Mouse (Mus musculus) ES-CJ7 (cell line): ENCODE data around the gene Lfng.

Experiments
- DNase-seq: peaks from one replicate; pipeline ENCODE4 v3.0.0; 2011; ENCODE audit warnings: low read depth, low spot score

Lfng gene

DNA sequence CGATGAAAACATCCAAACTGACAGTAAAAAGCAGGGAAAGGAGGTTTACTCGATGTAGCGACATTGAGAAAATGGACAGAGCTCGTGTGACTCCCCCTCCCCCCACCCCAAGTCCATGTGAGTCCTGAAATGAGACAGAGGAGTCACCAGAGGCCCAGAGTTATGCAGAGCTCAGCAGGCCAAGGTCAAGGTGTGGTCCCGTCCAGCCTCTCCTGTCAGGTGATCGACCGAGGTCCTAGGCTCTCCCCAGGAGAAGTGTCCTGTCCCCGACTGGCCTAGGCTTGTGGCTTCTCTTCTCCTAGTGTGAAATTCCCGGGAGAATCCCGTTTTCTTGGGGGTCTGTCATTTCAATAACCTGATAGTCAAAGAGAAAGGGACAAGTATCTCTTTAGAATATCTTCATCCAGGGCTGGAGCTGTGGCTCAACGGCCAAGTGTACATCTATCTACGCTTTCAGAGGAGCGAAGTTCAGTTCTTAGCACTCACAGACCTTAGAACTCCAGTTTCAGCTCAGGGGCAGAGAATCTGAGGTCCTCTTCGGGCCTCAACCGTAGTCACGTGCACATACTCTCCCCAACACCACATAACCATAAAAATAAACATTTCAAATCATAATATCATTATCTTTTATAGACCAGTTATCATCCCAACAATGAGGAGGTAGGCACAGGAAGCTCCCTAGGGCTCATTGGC lies 17.9 kb upstream of the Lfng start:
- no peak for DNase-seq

DNA sequence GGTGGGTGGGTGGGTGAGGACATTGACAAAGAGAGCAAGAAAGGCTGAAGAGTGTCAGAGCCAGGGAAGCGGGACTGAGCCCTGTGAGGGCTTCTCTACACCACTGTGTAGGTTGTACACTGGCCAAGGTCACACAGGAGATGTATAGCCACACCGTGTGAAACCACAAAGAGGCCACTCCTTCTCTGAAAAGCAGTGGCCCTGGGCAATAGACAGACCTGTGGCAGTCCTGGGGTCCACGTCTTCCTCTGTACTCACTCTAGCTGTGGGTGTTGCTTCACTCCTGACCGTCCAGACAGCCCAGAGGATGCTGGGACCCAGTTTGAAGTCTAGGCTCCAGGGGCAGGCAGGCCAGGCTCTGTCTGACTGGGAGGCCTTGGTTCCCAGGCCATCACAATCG lies 12.3 kb upstream of the Lfng start:
- DNase-seq, result no peak

DNA sequence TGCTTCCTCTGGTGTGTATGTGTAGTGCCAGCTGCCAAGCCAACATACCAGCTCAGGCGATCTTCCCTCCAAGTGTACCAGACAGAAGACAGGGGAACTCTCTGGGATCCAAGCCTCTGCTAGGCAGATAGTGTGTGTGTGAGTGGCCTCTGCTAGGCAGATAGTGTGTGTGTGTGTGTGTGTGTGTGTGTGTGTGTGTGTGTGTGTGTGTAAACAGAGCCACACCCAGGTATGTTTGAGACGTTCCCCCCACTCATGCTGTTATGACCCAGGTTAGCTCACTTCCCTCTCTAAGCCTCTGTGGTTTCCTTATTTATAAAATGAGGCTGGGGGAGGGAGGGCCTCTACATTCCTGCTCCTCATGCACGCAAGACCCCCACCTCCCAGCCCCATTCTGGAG lies 10.7 kb upstream of the Lfng start:
- no peak for DNase-seq

DNA sequence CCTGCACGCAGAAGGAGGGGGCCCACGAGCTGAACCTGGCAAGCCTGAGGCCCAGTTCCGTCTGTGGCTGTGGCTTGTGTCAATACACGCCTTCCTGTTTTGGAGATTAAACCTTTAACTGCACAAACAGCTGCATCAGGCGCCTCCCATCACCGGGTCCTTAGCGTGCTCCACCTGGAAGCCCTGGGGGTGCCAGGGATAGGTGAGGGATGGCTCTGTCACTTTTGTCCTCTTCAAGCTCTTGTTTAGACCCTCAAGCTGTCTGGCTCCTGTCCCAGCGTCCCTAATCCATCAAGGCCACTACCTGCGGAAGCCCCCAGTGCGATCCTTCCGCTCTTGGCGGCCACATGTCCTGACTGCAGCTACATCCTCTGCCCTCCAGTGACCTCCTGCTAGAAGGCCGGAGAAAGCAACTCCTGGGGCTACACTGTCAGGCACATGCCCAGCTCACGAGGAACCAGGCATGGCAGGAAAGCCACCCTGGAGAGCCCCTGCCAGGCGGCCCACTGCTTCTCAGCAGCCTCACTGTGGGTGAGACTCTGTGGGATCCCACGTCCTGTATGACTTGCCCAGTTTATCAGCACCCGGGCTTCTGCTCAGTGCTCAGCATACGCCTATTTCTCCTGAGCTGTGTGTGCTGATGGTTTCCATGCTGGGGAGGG lies 10.1 kb upstream of the Lfng start:
- no peak for DNase-seq

DNA sequence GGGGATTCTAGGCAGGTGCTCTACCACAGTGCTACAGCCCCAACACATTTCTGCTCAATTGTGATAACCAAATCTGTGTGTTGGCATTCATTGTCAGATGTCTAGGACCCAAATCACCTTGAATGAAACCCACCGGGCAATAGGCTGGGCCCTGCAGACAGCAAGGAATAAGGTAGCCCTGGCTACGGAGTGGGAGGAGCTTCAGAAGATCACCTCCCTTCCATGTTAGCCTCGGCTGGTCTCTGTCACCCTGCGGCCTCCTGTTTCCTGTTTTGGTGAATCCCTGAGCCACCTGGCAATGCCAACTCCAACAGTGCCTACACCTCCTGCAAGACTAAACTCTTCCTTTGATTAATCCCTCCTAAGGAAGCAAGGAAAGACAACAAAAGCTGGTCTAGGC lies 9.3 kb upstream of the Lfng start:
- no peak for DNase-seq

DNA sequence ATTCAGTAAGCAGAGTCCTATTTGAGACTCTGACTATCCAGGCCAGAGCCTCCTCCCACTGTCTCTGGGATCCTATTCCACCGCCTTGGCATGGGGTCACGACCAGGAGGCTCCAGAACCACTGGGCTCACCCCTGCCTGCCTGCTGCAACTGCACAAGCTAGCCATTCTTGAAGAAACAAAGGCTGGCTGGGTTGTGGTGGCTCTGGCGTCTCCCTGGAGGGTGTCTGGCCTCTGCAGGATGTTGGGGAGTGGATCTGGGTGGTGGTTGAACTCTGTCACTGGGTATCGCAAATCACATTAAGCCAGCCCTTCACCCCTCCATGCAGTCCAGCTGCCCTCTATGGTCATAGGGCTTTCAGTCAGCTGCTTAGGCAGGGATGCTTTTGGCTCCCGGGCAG lies 7.2 kb upstream of the Lfng start:
- no peak for DNase-seq

DNA sequence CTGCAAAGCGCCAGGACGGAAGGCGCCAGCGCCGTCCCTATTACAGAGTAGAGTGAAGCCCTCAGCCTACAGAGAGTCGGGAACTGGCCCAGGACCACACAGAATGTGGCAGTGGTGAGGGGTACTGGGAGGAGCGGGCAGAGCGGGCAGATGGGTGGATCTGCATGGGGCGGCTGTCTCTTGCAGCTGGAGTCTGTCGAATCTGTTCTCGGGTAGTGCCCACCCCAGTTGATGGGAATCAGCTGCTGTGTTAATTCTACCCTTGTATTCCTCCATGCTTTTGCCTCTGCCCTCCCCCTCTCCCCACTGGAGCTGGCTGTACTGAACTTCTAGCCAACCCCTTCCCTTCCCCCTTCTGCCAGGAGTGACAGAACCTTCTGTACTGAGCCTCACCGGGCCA lies 5.4 kb upstream of the Lfng start:
- no peak for DNase-seq

DNA sequence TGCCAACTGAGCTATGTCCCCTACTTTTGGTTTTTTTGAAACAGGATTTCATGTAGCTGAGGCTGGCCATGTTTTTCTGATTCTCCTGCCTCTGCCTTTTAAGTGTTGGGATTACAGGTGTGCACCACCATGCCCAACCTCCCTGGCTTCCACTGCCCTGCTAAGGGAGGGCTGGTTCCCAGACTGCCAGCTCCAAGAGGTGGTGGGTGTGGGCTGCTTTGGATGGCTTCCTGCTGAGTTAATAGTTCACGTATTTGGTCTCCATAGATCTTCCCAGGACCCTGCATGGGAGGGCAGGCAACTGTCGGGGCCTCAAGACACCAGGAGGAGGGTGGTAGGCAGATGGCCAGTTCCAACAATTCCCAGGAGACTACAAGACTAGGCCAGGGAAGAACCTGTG lies 4.6 kb upstream of the Lfng start:
- DNase-seq, result no peak

DNA sequence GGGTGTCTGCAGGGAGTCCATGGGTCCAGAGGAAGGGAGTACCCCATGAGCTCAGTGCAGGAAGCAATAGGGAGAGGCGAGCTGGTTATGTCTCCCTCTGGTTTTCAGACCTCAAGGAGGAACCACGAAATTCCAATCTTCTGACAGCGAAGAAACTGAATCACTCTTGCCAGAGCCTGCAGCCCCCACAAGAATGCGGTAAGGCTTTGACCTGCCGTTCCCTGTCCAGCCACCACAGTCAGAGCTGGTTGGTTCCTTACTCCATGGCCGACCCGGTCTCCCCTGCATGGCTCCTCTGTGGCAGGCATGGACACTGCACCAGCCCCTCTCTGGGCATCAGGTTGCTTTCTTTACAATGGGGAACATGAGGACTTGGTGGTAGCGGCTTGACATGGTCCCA lies 2.7 kb upstream of the Lfng start:
- no peak for DNase-seq

DNA sequence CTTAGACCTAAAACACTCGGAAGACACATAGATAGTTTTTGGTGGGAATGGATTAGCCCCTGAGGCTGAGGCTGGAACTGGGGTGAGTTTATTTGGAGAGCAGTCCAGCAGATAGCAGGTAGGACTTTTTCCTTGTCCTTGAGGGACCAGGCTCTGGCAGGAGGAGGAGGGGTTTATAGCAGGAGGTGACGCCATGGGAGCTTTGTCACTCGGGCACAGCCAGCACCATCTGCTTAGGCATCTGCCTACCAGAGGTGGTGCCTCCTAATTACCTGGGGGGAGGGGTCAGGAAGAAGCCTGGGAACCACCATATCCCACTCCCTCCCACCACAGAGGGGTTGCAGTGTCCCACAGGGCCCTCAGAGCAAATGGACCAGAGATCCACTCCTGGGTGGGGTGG lies 1.9 kb upstream of the Lfng start:
- DNase-seq, result no peak

DNA sequence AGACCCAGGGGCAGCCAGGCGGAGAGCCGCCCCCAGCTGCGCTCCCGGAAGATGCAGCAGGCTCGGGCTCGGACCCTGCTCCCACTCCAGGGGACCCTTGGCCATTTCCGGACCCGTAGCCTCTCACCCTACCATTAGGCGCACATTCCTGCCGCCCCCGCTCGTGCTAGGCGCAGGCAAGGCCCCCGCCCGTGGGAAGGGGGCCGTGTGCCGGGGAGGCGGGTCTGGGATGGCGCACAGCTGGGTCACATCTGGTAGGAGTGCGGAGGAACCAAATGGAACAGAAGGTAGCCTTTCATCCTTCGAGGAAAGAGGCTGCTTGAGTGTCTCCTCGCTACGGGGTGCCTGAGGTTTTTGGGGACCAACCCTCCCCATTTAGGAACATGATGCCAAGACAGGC lies 734 bp upstream of the Lfng start:
- no peak for DNase-seq

DNA sequence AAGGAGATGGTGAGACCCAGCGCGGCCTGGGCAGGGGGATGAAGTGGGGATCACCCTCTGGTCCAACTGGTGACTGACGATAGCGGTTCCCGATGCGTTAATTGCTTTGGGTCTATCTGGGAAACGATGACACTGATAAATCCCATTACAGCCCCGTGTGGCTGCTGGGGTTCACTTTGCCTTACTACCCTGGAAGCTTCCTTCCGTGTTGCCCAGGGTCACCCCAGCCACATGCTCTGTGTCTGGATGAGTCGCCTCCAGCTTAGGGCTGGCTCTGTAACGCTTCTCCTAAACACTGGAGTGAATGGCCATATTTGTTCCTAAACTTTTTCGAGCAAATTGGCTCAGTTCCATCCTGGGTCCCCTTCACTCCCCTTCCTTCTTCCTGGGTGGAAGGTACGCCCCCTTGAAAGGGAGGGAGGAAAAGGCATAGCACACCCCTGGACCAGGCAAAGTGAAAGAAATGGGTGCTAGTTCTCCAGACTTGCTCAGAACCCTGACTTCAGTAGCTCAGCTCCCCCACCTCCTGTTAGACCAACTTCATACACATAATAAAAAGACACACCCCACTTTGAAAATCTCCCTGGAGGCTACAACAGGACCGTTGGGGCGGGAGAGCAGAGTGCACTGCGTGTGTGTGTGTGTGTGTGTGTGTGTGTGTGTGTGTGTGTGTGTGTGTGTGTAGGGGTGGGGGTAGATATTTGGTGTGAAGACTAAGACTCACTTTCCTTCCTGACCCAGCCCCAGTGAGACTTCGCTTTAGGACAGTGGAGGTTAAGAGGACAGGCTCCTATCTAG lies 915 bp downstream of the Lfng start:
- DNase-seq, result no peak

DNA sequence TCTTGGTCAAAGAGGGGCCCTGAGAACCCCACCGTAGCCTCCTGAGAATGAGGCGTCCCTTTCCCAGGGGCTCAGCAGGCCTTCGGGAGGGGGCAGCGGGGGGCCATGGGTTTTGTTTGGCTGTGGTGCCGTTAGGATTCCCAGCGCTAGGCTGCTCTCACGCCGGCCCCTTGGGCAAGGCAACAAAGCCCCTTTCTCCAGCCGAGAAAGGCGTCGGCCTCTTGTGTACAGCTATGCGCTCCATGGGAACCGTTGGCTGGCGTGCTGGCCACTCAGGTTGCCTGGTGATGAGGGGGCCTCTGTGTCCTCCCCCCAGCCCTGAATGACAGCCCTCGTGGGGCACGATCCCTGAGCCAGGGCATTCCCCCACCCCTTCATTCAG lies 1.5 kb downstream of the Lfng start:
- DNase-seq, result no peak

DNA sequence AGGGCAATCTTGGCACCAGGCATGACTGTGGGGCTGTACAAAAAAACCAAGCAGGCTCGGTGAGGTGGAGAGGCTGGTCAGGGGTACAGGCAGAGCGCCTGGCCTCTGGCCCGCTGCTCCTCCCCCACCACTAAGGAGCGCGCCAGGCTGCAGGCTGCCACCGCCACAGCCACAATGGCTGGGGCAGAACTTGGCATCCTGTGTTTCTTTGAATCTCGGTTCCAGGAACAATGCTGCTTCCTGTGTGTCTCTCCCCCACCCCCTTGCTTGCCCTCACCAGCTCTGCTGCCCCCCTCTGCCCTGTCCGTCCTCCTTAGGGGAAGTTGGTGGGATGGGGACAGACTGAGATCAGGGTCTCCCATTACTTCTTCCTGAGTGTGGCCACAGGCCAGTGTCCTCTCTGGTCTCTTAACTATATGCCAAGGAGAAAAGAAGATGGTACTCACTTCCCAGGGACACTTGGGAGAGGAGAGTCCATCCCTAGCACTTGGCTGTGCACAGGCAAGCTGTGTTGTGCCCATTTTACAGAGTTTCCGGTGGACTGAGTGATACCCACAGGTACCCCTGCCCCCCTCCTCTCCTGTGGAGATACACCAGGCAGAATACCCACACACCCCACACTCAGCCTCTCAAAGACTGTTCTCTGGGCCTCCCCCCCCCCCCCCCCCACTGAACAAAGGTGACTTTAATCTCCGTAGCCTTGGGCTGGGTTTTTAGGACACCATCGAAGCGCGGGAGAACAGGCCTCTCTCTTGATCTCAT lies 2.6 kb downstream of the Lfng start:
- no peak for DNase-seq

DNA sequence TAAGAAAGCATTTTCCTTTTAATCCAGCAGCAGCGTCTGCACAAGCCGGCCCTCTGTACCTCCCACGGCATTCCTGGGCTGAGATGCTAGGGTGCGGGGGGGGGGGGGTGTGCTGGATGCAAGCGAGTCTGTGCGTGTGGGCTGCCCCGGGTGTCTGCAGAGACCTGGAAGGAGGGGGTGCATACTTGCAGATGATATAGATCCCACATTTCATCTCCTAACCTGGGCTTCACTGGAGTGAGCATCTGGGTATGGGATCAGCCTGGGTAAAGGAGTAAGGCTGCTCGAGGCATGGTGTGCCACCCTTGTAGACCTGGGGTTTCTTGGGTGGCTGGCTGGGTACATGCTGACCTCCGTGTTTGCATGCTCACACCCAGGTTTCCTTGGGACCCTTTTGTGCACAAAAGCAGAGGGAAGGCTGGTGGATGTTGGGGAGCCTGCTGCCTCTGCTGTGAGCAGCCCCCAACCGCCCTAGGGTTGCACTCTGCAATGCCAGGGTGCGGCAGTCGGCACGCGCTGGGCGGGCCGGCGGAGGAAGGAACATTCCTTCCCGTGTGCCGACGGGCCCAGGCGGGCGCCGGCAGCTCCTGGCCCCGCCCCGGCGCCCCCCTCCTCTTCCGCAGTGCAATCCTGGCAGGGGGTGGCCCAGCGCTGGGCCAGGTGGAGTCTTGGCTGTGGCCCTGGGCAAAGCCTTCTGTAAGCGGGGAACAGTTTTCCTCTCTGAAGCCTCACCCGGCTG lies 3.3 kb downstream of the Lfng start:
- no peak for DNase-seq

DNA sequence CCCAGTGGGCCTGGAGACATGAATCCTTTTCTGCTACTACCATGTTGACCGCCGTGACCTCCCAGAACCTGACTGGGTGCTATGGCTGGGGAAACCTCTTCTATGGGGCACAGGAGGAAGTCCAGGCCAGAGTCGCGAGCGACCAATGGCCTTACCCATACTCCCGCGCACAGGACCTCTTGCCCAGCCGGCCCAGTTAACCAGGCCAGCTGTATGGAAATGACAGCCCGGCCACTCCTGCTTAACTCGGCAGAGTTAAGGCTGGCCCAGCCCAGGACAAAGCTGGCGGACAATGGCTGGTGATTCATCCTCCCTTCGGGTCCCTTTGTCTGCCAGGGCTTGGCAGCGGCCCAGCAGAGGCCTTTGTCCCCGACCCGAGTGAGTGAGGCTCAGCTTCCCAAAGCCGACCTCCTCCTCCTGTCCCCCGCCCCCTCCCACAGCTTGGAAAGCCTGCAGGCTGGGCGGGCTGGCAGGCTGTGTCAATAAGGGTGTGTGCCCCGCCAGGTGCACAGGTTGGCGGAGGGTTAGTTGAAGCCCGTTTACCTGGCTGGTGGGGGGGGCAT lies 4.0 kb downstream of the Lfng start:
- peak; percentile 54 for DNase-seq

DNA sequence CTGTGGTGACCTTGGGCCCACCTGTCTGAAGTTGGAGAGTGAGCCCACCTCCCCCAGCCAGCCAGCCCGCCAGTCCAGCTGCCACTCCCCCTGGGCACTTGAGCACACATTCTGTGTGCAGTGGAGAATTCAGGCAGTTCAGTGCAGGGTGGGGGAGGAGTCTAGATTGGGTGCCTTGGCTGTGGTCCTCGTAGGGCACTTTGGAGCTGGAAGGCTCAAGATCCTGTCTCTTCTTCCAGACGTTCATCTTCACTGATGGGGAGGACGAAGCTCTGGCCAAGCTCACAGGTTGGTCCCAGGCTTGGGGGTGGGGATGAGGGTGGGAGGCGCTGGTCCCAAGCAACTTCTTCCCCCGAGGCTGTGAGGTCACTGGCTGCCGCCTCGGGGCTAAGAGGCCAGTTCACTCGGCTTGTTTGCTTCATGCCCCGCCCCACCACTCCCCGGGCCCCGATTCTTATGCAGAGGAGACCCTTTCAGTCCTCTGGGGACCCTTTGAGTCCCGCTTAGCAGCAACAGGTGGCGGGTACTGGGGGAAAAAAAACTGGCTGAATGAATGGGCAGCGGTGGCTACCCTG lies 4.6 kb downstream of the Lfng start:
- peak; percentile 81 for DNase-seq

DNA sequence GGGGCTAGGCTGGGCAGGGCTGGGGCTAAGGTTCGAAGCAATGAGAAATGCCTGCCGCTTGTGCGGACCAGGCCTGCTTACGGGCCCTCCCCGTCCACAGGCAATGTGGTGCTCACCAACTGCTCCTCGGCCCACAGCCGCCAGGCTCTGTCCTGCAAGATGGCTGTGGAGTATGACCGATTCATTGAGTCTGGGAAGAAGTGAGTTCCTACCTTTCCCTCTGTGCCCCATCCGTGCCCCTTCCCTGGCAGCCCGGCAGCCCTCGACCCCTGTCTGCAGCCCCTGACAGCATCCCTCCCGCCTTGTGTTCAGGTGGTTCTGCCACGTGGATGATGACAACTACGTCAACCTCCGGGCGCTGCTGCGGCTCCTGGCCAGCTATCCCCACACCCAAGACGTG lies 5.1 kb downstream of the Lfng start:
- no peak for DNase-seq

DNA sequence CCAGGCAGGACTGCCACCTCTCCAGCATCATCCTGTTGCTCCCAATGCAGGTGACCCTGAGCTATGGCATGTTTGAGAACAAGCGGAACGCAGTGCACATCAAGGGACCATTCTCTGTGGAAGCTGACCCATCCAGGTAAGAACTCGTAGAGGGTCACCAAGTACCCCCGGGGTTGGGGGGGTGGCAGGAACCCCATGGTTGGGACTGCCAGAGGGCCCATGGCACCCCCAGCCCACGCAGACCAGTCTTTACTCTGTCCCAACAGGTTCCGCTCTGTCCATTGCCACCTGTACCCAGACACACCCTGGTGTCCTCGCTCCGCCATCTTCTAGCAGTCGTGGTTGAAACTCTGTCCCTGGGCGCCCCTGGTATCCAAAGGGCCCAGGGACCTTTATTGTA lies 7.0 kb downstream of the Lfng start:
- DNase-seq, result no peak

DNA sequence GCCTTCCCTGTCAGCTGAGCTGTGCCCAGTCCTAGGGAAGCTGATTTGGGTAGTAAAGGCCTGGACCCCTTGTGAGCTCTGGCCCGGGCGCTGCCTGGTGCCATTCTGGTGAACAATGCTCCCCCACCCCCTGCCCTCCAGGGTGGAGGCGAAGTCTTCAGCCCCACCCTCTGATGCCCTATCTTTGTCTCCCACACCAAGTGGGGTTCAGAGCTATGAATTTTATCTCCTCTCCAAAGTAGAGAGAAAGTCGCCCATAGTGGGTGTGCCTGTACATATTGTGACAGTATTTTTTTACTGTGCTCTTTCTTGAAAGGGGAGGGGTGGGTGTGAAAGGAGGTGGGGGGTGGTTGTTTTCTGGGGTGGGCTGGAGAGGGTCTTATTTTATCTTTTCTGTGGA lies 7.7 kb downstream of the Lfng start:
- no peak for DNase-seq
